Mouse (Mus musculus) thymus, adult 2 months (tissue): ENCODE results near the gene Fam43a. TPM values are rescaled to one million over a fixed set of nuclear protein-coding genes. Genes with fewer than 3 reads are reported as not detected.

Experiments
- DNase-seq: peaks from one replicate; pipeline ENCODE4 v3.0.0; 2021
- H3K27ac ChIP-seq: fragments of 200-500 bp; 2 replicates; pipeline ENCODE4 v1.5.1; 2012; ENCODE audit warnings: low read length, control low read depth; ENCODE audit not compliant: control insufficient read depth, insufficient read depth
- H3K27me3 ChIP-seq: fragments of 200-500 bp; 2 replicates; pipeline ENCODE4 v1.6.1; 2012; ENCODE audit warnings: mild to moderate bottlenecking, low read length, moderate library complexity, mixed read lengths; ENCODE audit not compliant: control insufficient read depth, insufficient read depth
- H3K36me3 ChIP-seq: fragments of 200-500 bp; 2 replicates; pipeline ENCODE4 v1.6.1; 2012; ENCODE audit warnings: mild to moderate bottlenecking, low read length, moderate library complexity; ENCODE audit not compliant: control insufficient read depth, insufficient read depth
- H3K4me1 ChIP-seq: fragments of 200-500 bp; replicated peaks from 2 replicates; pipeline ENCODE4 v1.6.1; 2012; ENCODE audit warnings: low read length; ENCODE audit not compliant: control insufficient read depth, insufficient read depth
- H3K4me3 ChIP-seq: fragments of 200-500 bp; 2 replicates; pipeline ENCODE4 v1.5.1; 2012; ENCODE audit warnings: mild to moderate bottlenecking, low read length, control low read depth, moderate library complexity; ENCODE audit not compliant: control insufficient read depth, insufficient read depth
- CTCF ChIP-seq: fragments of 200-500 bp; IDR thresholded peaks from 2 replicates; pipeline ENCODE4 v1.5.1; 2012; ENCODE audit warnings: mild to moderate bottlenecking, control low read depth, low read length, moderate library complexity, borderline replicate concordance; ENCODE audit not compliant: control insufficient read depth, poor library complexity, insufficient read depth; ENCODE audit errors: extremely low read depth
- POLR2A ChIP-seq: fragments of 200-500 bp; IDR thresholded peaks from 2 replicates; pipeline ENCODE4 v1.6.1; 2012; ENCODE audit warnings: mild to moderate bottlenecking, low read length, control low read depth, moderate library complexity; ENCODE audit not compliant: control insufficient read depth, poor library complexity, insufficient read depth; ENCODE audit errors: extremely low read depth
- WGBS: fragments of 180-500 bp; shearing (Covaris S2); methylation state at CpG from one replicate; pipeline ENCODE4 v1.1.7; 2018; 5-methylcytosine and 5-hydroxymethylcytosine counted together
- polyA plus RNA-seq: library from polyadenylated mRNA; depleted of rRNA; stranded (reverse); fragments of >200 nt; gene quantifications from 2 replicates; pipeline ENCODE4 v1.2.3, GENCODE M21; 2012

Fam43a gene
- polyA plus RNA-seq, 1 experiment = 17.0 TPM

DNA sequence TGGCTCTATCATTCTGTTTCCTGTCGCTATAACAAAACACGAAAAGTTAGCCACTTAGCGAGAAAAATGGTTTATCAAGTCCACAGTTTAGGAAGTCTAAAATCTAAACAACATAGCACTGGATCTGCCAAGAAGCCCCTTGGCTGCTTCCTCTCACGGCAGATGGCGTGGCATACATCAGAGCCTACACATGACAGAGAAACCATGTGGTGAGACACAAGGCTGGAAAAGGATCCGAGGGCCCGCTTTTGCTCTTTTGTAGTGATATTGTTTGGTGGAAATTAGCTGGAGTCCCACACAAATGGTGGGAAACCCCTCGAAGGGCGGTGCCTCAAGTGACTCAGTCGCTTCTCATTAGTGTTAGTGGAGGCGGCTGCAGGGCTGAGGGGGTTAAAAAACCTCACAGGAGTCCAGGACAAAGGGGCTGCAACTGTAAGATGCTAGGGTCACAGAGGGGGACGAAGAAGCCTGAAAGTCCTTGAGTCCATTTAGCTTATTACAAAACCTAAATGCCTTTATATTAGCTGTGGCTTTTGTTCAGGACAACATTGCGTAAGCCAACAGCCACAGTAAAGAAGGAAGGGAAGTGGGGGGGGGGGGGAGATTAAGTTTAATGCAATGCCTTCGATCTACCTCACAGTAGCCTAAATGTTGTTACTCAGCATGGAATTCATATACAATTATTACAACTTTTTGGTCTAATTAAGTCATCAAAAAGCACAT, 3.5 kb upstream of the Fam43a start:
- H3K36me3 ChIP-seq = no peaks in the 10 kb centered on the region
- H3K27ac ChIP-seq = no peak overlapping the region
- TF ChIP-seq CTCF = no peak
- no peak for TF ChIP-seq POLR2A
- 83% methylated on average over 14 of the region's 14 CpGs for WGBS
- H3K27me3 ChIP-seq = no peaks in the 10 kb centered on the region; the same call in 1 of the 2 replicates
- no peak overlapping the region for H3K4me3 ChIP-seq
- H3K4me1 ChIP-seq = peaks cover 10% of the 10 kb centered on the region
- DNase-seq = no peak

DNA sequence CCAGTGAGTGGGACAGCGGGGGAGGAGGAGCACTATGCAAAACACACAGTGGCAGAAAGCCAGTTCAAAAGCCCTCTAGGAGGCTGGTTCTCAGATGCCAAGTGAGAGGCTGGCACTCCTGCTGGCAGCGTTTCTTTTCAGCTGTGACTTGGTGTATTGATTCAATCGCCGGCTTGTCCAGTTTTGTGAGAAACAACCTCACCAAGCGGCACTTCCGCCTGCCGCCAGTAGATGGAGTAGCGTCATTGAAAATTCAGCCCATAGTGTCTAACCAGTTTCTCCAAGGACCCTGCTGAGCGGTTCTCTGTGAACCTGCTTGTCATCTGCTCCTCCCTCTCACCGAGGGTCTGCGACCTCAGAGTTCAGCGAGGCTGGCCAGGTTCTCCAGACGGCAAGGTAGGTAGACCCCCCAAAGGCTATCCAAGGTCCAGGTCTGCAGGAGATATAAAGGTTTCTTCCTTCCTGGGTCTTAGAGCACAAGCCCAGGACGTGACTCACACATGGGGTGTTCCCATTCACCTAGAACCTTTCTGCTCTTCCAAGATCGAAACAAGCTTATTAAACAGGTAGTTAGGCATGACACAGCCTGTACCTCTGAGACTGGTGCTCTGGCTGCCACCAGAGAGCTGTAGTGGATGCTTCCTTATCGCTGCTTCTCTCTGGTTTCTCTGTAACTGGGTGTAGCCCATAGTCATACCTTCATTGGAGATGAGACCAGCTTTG, 2.4 kb upstream of the Fam43a start:
- DNase-seq = peak; percentile 85
- 13% methylated on average over 16 of the region's 16 CpGs for WGBS
- H3K4me1 ChIP-seq = peaks cover 21% of the 10 kb centered on the region
- no peak overlapping the region for H3K27ac ChIP-seq
- H3K4me3 ChIP-seq = no peak overlapping the region
- TF ChIP-seq POLR2A (no peak), CTCF (peak; percentile 74; the same call in 1 of the 2 replicates)
- H3K36me3 ChIP-seq = no peaks in the 10 kb centered on the region
- no peaks in the 10 kb centered on the region; the same call in 1 of the 2 replicates for H3K27me3 ChIP-seq

DNA sequence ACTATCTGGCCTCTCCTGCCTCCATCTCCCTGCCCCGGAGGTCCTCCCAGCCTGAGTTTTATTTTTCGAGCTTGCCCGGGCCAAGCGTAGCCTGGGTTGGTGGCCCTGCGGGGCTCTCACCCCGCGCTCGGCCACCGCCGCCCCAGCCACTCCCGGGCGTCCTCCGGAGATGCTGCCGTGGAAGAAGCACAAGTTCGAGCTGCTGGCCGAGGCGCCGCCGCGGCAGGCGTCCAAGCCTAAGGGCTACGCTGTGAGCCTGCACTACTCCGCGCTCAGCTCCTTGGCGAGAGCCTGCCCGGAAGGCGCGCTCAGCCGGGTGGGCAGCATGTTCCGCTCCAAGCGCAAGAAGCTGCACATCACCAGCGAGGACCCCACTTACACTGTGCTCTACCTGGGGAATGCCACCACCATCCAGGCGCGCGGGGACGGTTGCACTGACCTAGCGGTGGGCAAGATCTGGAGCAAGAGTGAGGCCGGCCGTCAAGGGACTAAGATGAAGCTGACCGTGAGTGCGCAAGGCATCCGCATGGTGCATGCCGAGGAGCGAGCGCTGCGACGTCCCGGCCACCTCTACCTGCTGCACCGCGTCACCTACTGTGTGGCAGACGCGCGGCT, 1.0 kb downstream of the Fam43a start:
- Histone ChIP-seq H3K4me3 (peak overlapping the region; percentile 74), H3K4me1 (peaks cover 33% of the 10 kb centered on the region), H3K27ac (no peak overlapping the region), H3K27me3 (no peaks in the 10 kb centered on the region; the same call in 1 of the 2 replicates), H3K36me3 (no peaks in the 10 kb centered on the region)
- TF ChIP-seq POLR2A (no peak), CTCF (no peak)
- DNase-seq = peak; percentile 16
- 1% methylated on average over 53 of the region's 53 CpGs for WGBS

DNA sequence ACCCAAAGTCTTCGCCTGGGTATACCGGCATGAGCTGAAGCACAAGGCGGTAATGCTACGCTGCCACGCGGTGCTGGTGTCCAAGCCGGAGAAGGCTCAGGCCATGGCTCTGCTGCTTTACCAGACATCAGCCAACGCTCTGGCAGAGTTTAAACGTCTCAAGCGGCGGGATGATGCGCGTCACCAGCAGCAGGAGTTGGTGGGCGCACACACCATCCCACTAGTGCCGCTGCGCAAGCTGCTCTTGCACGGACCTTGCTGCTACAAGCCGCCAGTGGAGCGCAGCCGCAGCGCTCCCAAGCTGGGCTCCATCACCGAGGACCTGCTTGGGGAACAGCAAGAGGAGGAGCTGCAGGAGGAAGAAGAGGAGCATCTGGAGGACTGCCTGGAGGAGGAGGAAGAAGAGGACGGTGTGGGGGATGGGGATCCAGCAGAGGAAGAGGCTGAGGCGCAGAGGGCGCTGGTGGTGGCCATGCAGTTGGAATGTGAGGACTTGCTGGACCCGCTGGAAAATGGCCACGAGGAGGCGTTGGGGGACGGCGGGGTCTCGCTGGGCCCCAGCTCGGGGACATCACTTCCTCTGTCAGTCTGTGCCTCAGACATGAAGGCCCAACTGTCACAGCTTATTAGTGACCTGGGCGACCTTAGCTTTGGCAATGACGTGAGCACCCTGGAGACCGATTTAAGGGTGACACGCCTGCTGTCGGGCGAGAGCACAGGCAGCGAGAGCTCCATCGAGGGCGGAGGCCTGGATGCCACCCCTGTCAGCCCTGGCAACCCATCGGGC, 1.7 kb downstream of the Fam43a start:
- Histone ChIP-seq H3K4me1 (peaks cover 33% of the 10 kb centered on the region), H3K27me3 (no peaks in the 10 kb centered on the region; the same call in 1 of the 2 replicates), H3K36me3 (no peaks in the 10 kb centered on the region), H3K27ac (peak overlapping the region; percentile 42; the same call in 1 of the 2 replicates), H3K4me3 (peak overlapping the region; percentile 74)
- TF ChIP-seq CTCF = 0 out of 2 replicates have a peak, but pooled peaks have one; percentile 13
- no peak for TF ChIP-seq POLR2A
- WGBS = 27% methylated on average over 42 of the region's 42 CpGs
- DNase-seq = peak; percentile 27

DNA sequence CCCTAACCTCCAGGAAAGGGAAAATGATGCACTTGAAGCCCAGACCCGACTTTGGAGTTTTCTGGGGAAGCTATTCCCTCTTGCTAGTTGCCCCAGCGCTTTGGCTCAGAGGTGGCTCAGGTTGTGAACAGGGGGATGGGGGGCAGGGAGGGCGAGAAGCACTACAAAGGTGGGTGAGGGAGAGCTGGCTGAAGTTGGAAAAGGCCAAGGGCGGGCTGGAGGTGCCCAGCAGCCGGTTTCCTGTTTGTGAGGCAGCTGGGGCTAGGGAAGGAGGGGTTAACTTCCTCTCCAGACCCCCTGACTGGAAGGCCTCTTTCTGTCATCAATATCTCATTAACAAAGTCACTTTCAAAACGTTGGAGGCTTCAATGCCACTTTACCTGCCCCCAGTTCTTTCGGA, 2.4 kb downstream of the Fam43a start:
- no peak for DNase-seq
- H3K36me3 ChIP-seq = no peaks in the 10 kb centered on the region
- peaks cover 33% of the 10 kb centered on the region for H3K4me1 ChIP-seq
- TF ChIP-seq POLR2A (no peak), CTCF (no peak)
- 35% methylated on average over 7 of the region's 7 CpGs for WGBS
- H3K27me3 ChIP-seq = no peaks in the 10 kb centered on the region; the same call in 1 of the 2 replicates
- H3K4me3 ChIP-seq = peak overlapping the region; percentile 74
- H3K27ac ChIP-seq = peak overlapping the region; percentile 42
